Comparison of ENCODE assay signal across 10 mouse cellular contexts in the genomic region with DNA sequence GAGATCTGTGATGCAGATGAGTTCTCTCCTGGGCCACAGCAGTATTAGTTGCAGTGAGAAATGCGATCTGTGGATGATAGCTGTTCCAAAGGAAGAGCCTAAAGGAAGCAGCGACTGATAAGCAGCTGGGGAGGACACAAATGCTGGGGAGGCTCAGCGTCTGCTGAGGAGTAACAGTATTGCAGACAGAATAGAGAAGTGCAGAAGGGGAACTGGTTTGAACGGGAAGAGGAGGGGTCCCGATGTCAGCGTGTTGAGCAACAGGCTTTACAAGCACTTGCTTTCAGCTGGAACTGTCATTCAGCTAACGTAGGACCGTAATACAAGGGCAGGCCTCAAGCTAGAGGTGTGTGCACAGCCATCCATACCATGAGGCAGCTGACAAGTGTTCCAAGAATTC. TPM values are rescaled to one million over a fixed set of nuclear protein-coding genes. Genes with fewer than 3 reads are reported as not detected.
DNase-seq lines count a peak whose midpoint lies in the region; ATAC-seq and TF ChIP-seq lines count a peak whose summit lies in the region.
"Had no signal": no experiment of that assay in that cellular context is flagged by ENCODE, and none has a peak within 500 bp of the region (broad histone marks: within the 10 kb centered on the region; RNA-seq: fewer than 3 reads in every experiment).

No protein-coding gene starts in this region.

- no peak for ATAC-seq in heart, postnatal 0 days (ENCODE audit: insufficient read depth, low read depth)
- no peak for ATAC-seq in lung, postnatal 0 days

- TF ChIP-seq EP300 in MEL (IDR thresholded peaks at IDR 0.05; ENCODE audit: low read depth in 1 of 2, low read length in 2 of 2) = peak; percentile 75 to 86
- TF ChIP-seq EP300 in heart, postnatal 0 days (IDR thresholded peaks at IDR 0.05; ENCODE audit: low read depth) = no peak
- no peak for TF ChIP-seq EP300 in lung, postnatal 0 days (IDR thresholded peaks at IDR 0.05)

- no peak for TF ChIP-seq CTCF in MEL (IDR thresholded peaks at IDR 0.05 in 2 of 3, conservative IDR thresholded peaks at IDR 0.05 in 1 of 3; ENCODE audit: control insufficient read depth in 1 of 3, insufficient read depth in 1 of 3, low read depth in 2 of 3, low read length in 3 of 3, poor library complexity in 1 of 3, severe bottlenecking in 1 of 3)
- TF ChIP-seq CTCF in heart, postnatal 0 days (IDR thresholded peaks at IDR 0.05; ENCODE audit: low read depth) = no peak
- TF ChIP-seq CTCF in lung, postnatal 0 days (IDR thresholded peaks at IDR 0.05) = no peak

- H3K9me3 ChIP-seq in MEL (replicated peaks; ENCODE audit: insufficient read depth, low read length) = no peaks in the 10 kb centered on the region
- no peaks in the 10 kb centered on the region for H3K9me3 ChIP-seq in heart, postnatal 0 days (replicated peaks; ENCODE audit: control insufficient read depth, low read length)
- H3K9me3 ChIP-seq in lung, postnatal 0 days (ENCODE audit: low read length) = no peaks in the 10 kb centered on the region
- H3K9me3 ChIP-seq: hindbrain, embryonic 13.5 days had no signal

- H3K36me3 ChIP-seq in MEL (ENCODE audit: control insufficient read depth in 1 of 2, insufficient read depth in 2 of 2, low read length in 2 of 2) = peaks cover 0 to 30% of the 10 kb centered on the region in 2 experiments; a peak in 2 of 4 replicates
- H3K36me3 ChIP-seq in heart, postnatal 0 days (replicated peaks; ENCODE audit: control insufficient read depth, insufficient read depth, low read length) = peaks cover 44% of the 10 kb centered on the region
- peaks cover 32% of the 10 kb centered on the region for H3K36me3 ChIP-seq in lung, postnatal 0 days (ENCODE audit: insufficient read depth, low read length)

- no peaks in the 10 kb centered on the region for H3K27me3 ChIP-seq in MEL (ENCODE audit: control insufficient read depth in 1 of 2, insufficient read depth in 2 of 2, low read length in 2 of 2)
- H3K27me3 ChIP-seq in heart, postnatal 0 days (ENCODE audit: control insufficient read depth, insufficient read depth, low read length) = no peaks in the 10 kb centered on the region
- H3K27me3 ChIP-seq in lung, postnatal 0 days (replicated peaks; ENCODE audit: insufficient read depth, low read length) = no peaks in the 10 kb centered on the region
- H3K27me3 ChIP-seq: hindbrain, embryonic 13.5 days had no signal

- no peak for TF ChIP-seq RAD21 in MEL (IDR thresholded peaks at IDR 0.05; ENCODE audit: low read depth, low read length)

- DNase-seq in B cell, adult 2 months = peak; percentile 37 to 47
- DNase-seq in MEL (ENCODE audit: low read depth, low spot score) = peak; percentile 92
- DNase-seq in heart, postnatal 0 days (ENCODE audit: low spot score) = no peak
- DNase-seq in lung, postnatal 0 days (ENCODE audit: low spot score) = peak; percentile 66
- DNase-seq in frontal cortex, postnatal 25 days (ENCODE audit: low spot score in 2 of 2) = no peak
- no peak for DNase-seq in layer of hippocampus, adult 18-20 months (ENCODE audit: low spot score in 2 of 2)
- no peak for DNase-seq in right cerebral cortex, adult 2 months (ENCODE audit: low spot score in 2 of 2)

- WGBS in heart, postnatal 0 days = 38% methylated on average over 8 of the region's 8 CpGs
- WGBS in lung, postnatal 0 days = 32% methylated on average over 8 of the region's 8 CpGs

- peaks cover 3% of the 10 kb centered on the region for H3K79me2 ChIP-seq in MEL (ENCODE audit: control insufficient read depth, insufficient read depth, low read length, poor library complexity)

- H3K4me3 ChIP-seq in MEL (ENCODE audit: control insufficient read depth in 1 of 2, insufficient read depth in 1 of 2, low read depth in 2 of 2, low read length in 2 of 2) = peak overlapping the region in 1 of 2 experiments; percentile 3; a peak in 1 of 4 replicates
- peak overlapping the region; percentile 93 for H3K4me3 ChIP-seq in heart, postnatal 0 days (ENCODE audit: low read depth, low read length)
- H3K4me3 ChIP-seq in lung, postnatal 0 days (ENCODE audit: low read depth, low read length) = peak overlapping the region; percentile 99
- H3K4me3 ChIP-seq: hindbrain, embryonic 13.5 days had no signal

- peak overlapping the region; percentile 92 for H3K4me2 ChIP-seq in heart, postnatal 0 days (ENCODE audit: low read depth, low read length)
- peak overlapping the region; percentile 84 for H3K4me2 ChIP-seq in lung, postnatal 0 days (replicated peaks; ENCODE audit: low read depth, low read length)
- H3K4me2 ChIP-seq: hindbrain, embryonic 13.5 days had no signal

- peaks cover 11 to 48% of the 10 kb centered on the region in 2 experiments for H3K4me1 ChIP-seq in MEL (ENCODE audit: control insufficient read depth in 1 of 2, insufficient read depth in 2 of 2, low read length in 2 of 2)
- peaks cover 54% of the 10 kb centered on the region for H3K4me1 ChIP-seq in heart, postnatal 0 days (ENCODE audit: control insufficient read depth, insufficient read depth)
- H3K4me1 ChIP-seq in lung, postnatal 0 days (ENCODE audit: insufficient read depth, low read depth, low read length) = peaks cover 31% of the 10 kb centered on the region

- H3K9ac ChIP-seq in MEL (ENCODE audit: control insufficient read depth, low read depth, low read length, poor library complexity, severe bottlenecking) = peak overlapping the region; percentile 10; the same call in 1 of the 2 replicates
- H3K9ac ChIP-seq in heart, postnatal 0 days (replicated peaks; ENCODE audit: low read depth, low read length) = 0 out of 2 replicates have a peak overlapping the region, but pooled peaks have one; percentile 15
- H3K9ac ChIP-seq in lung, postnatal 0 days (replicated peaks; ENCODE audit: low read depth) = no peak overlapping the region
- H3K9ac ChIP-seq: hindbrain, embryonic 13.5 days had no signal

- H3K27ac ChIP-seq in MEL (ENCODE audit: control insufficient read depth, low read depth, low read length) = peak overlapping the region; percentile 80
- peak overlapping the region; percentile 97 for H3K27ac ChIP-seq in heart, postnatal 0 days (ENCODE audit: low read depth)
- H3K27ac ChIP-seq in lung, postnatal 0 days (ENCODE audit: low read length) = peak overlapping the region; percentile 58
- H3K27ac ChIP-seq: hindbrain, embryonic 13.5 days had no signal

- no peak for TF ChIP-seq POLR2A in MEL (IDR thresholded peaks at IDR 0.05; ENCODE audit: control insufficient read depth in 1 of 2, insufficient read depth in 1 of 2, low read depth in 1 of 2, low read length in 2 of 2, poor library complexity in 1 of 2)

TF ChIP-seq in MEL, 35 proteins besides CTCF, POLR2A, EP300 and RAD21 (continues in another document):
- TF ChIP-seq MYB (IDR thresholded peaks at IDR 0.05; ENCODE audit: low read depth, low read length) (no peak), TAL1 (IDR thresholded peaks at IDR 0.05; ENCODE audit: low read length) (peak; percentile 82), POLR2AphosphoS5 (IDR thresholded peaks at IDR 0.05; ENCODE audit: borderline replicate concordance, low read depth, low read length) (no peak), POLR2AphosphoS2 (IDR thresholded peaks at IDR 0.05; ENCODE audit: low read length) (no peak), MAFK (IDR thresholded peaks at IDR 0.05; ENCODE audit: borderline replicate concordance, low read depth, low read length) (no peak), NELFE (IDR thresholded peaks at IDR 0.05; ENCODE audit: low read depth, low read length) (no peak)

RNA-seq across cellular contexts. Expression of a gene that starts 3.8 kb away (rescaled TPM):
- total RNA-seq in MEL (2012; rRNA removed) = 7.0 and 7.5 TPM in 2 replicates
- 10 to 100 TPM in 1 of 2 experiments, not detected in 1; 48.4 TPM for polyA plus RNA-seq in MEL (2012; ENCODE audit: insufficient read depth in 1 of 2, insufficient read length in 2 of 2, low read depth in 1 of 2, low replicate concordance in 2 of 2, missing spikeins in 1 of 2)
- 96.2 and 140 TPM in 2 replicates for total RNA-seq in heart, postnatal 0 days (2014; rRNA removed; ENCODE audit: low replicate concordance)
- polyA plus RNA-seq in heart, postnatal 0 days (2015; fragmentation: Nextera tagmentation; extraction: Ambion mirVana) = 86.4 and 89.9 TPM in 2 replicates
- 166 and 183 TPM in 2 replicates for polyA plus RNA-seq in lung, postnatal 0 days (2015; fragmentation: Nextera tagmentation; extraction: Ambion mirVana)
- total RNA-seq in layer of hippocampus, adult 18-20 months (2021) = 10 to 100 TPM; 39.5 to 40.3 TPM

RNA-seq across cellular contexts. Expression of a gene that starts 19.9 kb away (rescaled TPM):
- total RNA-seq in MEL (2012; rRNA removed) = not detected in 2 replicates
- under 1 TPM in 1 of 2 experiments, not detected in 1; 0.04 TPM for polyA plus RNA-seq in MEL (2012; ENCODE audit: insufficient read depth in 1 of 2, insufficient read length in 2 of 2, low read depth in 1 of 2, low replicate concordance in 2 of 2, missing spikeins in 1 of 2)
- total RNA-seq in heart, postnatal 0 days (2014; rRNA removed; ENCODE audit: low replicate concordance) = 0.35 TPM in 1 of 2 replicates, not detected in the other
- 0.33 and 0.48 TPM in 2 replicates for polyA plus RNA-seq in heart, postnatal 0 days (2015; fragmentation: Nextera tagmentation; extraction: Ambion mirVana)
- polyA plus RNA-seq in lung, postnatal 0 days (2015; fragmentation: Nextera tagmentation; extraction: Ambion mirVana) = 21.8 TPM in 2 replicates
- under 1 TPM; 0.13 to 0.20 TPM for total RNA-seq in layer of hippocampus, adult 18-20 months (2021)

RNA-seq across cellular contexts. Expression of a gene that starts 28.7 kb away (rescaled TPM):
- total RNA-seq in MEL (2012; rRNA removed) = not detected in 2 replicates
- polyA plus RNA-seq in MEL (2012; ENCODE audit: insufficient read depth in 1 of 2, insufficient read length in 2 of 2, low read depth in 1 of 2, low replicate concordance in 2 of 2, missing spikeins in 1 of 2) = under 1 TPM in 1 of 2 experiments, not detected in 1; 0.06 TPM
- 0.88 and 1.4 TPM in 2 replicates for total RNA-seq in heart, postnatal 0 days (2014; rRNA removed; ENCODE audit: low replicate concordance)
- 0.08 TPM in 2 replicates for polyA plus RNA-seq in heart, postnatal 0 days (2015; fragmentation: Nextera tagmentation; extraction: Ambion mirVana)
- not detected in 2 replicates for polyA plus RNA-seq in lung, postnatal 0 days (2015; fragmentation: Nextera tagmentation; extraction: Ambion mirVana)
- 10 to 100 TPM; 80.2 to 82.8 TPM for total RNA-seq in layer of hippocampus, adult 18-20 months (2021)

RNA-seq across cellular contexts. Expression of a gene that starts 46.9 kb away (rescaled TPM):
- total RNA-seq in MEL (2012; rRNA removed) = not detected in 2 replicates
- not detected for polyA plus RNA-seq in MEL (2012; ENCODE audit: insufficient read depth in 1 of 2, insufficient read length in 2 of 2, low read depth in 1 of 2, low replicate concordance in 2 of 2, missing spikeins in 1 of 2)
- total RNA-seq in heart, postnatal 0 days (2014; rRNA removed; ENCODE audit: low replicate concordance) = not detected in 2 replicates
- polyA plus RNA-seq in heart, postnatal 0 days (2015; fragmentation: Nextera tagmentation; extraction: Ambion mirVana) = not detected in 2 replicates
- polyA plus RNA-seq in lung, postnatal 0 days (2015; fragmentation: Nextera tagmentation; extraction: Ambion mirVana) = 0.15 TPM in 1 of 2 replicates, not detected in the other
- total RNA-seq in layer of hippocampus, adult 18-20 months (2021) = not detected
- total RNA-seq: left cerebral cortex, postnatal 25 days had no signal
- polyA plus RNA-seq: embryonic facial prominence, embryonic 11.5 days; hindbrain, embryonic 13.5 days had no signal

RNA-seq across cellular contexts. Expression of a gene that starts 52.1 kb away (rescaled TPM):
- not detected in 2 replicates for total RNA-seq in MEL (2012; rRNA removed)
- not detected for polyA plus RNA-seq in MEL (2012; ENCODE audit: insufficient read depth in 1 of 2, insufficient read length in 2 of 2, low read depth in 1 of 2, low replicate concordance in 2 of 2, missing spikeins in 1 of 2)
- not detected in 2 replicates for total RNA-seq in heart, postnatal 0 days (2014; rRNA removed; ENCODE audit: low replicate concordance)
- not detected in 2 replicates for polyA plus RNA-seq in heart, postnatal 0 days (2015; fragmentation: Nextera tagmentation; extraction: Ambion mirVana)
- polyA plus RNA-seq in lung, postnatal 0 days (2015; fragmentation: Nextera tagmentation; extraction: Ambion mirVana) = 0.18 TPM in 1 of 2 replicates, not detected in the other
- total RNA-seq in layer of hippocampus, adult 18-20 months (2021) = not detected
- total RNA-seq: left cerebral cortex, postnatal 25 days had no signal
- polyA plus RNA-seq: embryonic facial prominence, embryonic 11.5 days; hindbrain, embryonic 13.5 days had no signal

Comparison
In these comparisons a context has a peak if more than half of its experiments do, and no peak if none do; other contexts are left out.
1. DNase-seq: peak in B cell, adult 2 months (2 of 2), MEL (single experiment) and lung, postnatal 0 days (single experiment); none in heart, postnatal 0 days (single experiment), frontal cortex, postnatal 25 days (0 of 2), layer of hippocampus, adult 18-20 months (0 of 2) and right cerebral cortex, adult 2 months (0 of 2).
2. RNA of a gene that starts 28.7 kb away (total RNA-seq): 80.2 to 82.8 TPM in layer of hippocampus, adult 18-20 months; 0.88 to 1.4 TPM in heart, postnatal 0 days and not detected in MEL; every median in the first group is over 10 times any median in the second.
3. Peak in every context shown above with its lines, with median percentiles within 50 percentile points of each other: H3K27ac ChIP-seq.